Mouse (Mus musculus) cerebellum, postnatal 36 days (tissue): ENCODE data around the gene Mlec.
A peak's percentile ranks its signal among the peaks of the same experiment; 100 is the strongest.
"Not testable (repeated sequence)": the region's sequence is repeated elsewhere in the genome, so short reads cannot be mapped to it uniquely, and the experiment has no call there.

Experiments used
- DNase-seq, 2 experiments: peaks; one replicate each; pipeline ENCODE4 v3.0.0; 2021 to 2022; ENCODE audit warnings: mixed read lengths in 2 of 2

The Mlec gene

DNA sequence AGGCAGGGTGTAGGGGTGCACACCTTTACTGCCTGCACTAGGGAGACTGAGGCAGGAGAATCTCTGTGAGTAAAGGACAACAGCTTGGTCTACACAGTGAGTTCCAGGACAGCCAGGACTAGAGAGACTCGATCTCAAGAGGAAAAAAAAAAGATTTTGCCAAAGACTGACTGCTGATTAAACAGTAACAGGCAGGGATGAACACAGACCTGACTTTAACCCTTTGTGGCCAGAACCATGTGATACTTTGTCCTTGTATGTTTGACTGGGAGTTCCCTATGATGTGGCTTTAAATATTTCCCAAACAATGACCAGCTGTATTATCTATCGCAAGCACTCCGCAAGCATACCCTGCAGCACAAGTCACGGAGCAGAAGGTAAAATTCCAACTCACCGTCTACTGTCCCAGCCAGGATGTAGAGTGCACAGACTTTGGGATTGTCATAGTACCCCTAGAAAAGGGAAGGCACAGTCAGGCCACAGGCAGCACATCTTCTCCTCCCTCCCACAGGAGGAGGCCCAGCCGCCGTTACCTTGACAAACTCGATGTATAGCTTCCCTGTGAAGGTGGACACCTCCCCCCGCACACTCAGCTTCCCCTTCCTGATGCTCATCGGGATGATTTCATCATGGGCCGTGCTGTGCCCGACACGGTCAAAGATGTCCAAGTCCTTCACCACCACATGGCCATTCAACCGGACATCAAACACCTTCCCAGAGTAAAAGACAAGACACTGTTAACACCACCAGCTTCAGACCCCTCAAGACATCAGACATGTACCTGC lies 8.1 kb downstream of the Mlec start:
- DNase-seq, result no peak

DNA sequence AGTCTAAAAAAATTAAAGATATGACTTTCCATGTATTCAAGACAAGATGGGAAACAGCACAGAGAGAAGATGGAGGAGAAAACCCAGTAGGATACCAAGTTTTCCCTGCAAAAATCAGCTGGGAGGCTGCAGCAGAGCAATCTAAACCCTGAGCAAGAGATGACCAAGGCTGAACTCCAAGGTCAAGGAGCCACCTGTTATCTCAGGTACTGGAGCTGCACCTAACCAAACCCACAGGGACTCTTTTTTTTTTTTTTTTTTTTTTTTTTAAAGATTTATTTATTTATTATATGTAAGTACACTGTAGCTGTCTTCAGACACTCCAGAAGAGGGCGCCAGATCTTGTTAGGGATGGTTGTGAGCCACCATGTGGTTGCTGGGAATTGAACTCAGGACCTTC lies 9.1 kb downstream of the Mlec start:
- not testable (repeated sequence) for DNase-seq

DNA sequence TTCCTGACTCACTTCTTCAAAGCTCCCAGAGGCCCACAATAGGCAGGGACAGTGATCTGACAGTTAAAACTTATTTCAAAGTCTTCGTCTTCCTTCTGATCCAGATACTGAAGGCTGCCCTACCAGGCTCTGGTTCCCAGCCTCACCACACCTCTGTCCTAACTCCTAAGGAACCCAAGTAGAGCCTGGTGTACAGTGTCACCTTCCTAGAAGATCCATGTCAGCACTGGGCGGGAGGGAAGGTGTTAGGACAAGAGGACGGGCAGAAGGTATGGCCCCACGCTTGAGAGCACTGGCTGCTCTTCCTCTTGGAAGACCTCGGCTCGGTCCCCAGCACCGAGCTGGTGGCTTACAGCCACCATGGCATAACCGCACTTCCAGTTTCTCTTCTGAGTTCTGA lies 9.6 kb downstream of the Mlec start:
- no peak for DNase-seq

DNA sequence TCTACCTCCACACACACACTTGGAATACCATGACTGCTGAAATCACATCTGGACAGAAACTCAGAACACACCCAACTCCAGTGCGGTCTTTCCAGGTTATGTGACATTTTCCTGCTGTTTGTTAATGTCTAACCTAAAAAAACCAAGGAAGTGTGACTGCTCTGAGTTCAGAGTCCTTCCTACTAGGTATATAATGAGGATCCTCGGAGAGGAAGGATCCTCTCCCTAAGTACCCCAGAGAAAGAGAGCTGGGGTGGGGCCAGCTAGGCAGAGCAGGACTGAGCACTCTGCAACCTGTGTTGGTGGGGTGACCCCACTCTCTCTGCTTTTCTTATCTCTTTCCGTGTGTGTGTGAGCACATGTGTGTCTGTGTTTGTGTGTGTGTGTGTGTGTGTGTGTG lies 10.6 kb downstream of the Mlec start:
- no peak for DNase-seq

DNA sequence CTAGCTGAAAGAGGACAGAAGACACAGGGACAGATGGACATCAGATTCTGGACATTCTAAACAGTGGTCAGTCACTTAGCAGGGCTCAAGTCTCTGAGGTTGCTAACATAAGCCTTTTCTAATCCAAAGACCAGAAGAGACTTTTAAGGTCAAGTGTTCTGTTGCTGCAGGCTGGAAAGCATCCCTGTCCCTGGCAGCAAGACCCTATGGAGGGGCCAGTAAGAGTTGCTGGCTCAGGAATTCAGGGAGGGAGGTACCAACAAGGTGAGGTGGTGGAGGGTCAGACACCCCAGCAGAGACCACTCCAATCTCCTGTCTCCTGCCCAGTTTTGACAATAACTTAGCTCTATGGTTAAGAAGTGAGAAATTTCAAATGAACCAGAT lies 11.2 kb downstream of the Mlec start:
- DNase-seq, result no peak

DNA sequence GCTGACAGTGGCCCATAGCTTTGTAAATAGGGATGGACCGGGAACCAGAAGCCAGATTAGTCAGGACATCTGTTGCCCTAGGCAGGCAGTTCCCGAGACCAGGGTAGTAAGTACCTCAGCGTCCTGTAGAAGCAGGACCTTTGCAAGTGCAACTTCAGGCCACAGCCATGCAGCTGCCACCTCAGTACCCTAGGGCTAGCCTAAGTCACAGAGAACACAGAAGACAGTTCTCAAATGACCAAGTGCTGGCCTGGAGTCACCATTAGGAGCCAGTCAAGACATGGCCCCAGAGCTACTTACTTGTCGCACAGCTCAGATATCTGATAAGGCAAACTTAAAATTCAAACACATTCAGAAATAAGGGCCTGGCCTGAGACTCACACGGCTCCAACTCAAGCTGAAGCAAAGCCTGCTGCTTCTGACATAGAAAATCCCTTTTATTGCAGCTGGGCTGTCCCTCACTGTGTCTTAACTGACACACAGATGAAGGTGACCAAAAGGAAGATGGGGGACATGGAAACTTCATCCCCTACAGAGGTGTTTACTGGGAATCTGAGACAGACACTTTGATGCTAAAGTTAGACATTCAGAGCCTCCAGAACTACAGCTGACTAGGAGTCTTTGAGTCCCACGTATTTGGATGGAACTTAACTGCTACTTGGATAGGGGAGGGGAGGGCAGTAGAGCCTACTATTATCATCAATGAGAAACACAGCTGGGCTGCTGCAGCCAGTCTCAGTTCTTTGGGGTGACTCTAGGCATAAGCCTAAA lies 11.8 kb downstream of the Mlec start:
- no peak for DNase-seq

DNA sequence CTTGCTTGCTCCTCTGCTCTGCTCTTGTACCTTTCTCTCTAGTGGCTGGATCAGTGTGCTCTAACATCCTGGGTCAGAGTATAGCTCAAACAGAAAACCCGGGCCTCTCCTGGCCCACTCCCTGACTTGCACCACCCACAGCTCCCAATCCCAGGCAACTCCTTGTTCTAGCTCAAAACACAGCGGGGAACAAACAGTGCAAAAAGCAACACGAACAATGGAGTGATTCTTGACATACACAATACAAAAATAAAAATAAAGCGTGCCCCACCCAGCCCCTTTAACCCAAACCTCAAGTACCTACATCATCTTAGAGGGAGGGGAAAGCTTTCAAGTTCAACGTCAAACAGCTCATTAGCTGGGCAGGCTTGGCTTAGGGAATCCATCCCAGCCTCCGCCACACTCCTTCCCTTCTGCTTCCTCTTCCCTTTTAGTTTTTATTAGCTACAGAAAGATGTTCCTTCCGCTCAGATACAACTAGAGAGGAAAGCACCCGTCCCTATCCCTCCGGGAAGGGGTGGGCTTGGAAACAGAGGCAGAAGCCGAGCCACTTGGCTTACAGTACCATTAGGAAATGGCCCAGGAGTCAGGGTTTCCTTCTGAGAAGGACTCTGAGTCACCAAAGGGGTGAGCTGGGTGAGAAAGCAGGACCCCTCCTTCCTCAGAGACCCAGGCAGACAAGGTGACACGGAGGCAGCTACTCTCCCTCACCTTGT lies 12.6 kb downstream of the Mlec start:
- no peak for DNase-seq

DNA sequence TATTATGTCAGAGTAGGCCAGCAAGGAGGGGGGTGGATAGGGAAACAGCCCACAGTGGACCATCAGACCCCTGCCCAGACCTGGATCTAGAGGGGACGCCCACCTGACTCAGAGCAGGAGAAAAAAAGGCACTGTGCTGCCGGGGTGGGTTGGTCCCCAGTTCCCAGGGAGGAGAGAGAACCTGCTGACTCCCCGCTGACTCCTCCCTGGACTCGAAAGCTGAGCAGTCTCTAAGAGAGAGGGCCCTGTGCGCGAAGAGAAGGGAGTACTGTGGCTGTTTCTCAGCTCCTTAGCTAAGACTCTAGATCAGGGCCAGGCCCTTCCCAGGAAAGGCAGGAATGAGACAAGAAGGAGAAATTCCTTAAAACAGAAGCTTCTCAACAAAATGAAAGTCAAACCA lies 13.5 kb downstream of the Mlec start:
- DNase-seq, result no peak

DNA sequence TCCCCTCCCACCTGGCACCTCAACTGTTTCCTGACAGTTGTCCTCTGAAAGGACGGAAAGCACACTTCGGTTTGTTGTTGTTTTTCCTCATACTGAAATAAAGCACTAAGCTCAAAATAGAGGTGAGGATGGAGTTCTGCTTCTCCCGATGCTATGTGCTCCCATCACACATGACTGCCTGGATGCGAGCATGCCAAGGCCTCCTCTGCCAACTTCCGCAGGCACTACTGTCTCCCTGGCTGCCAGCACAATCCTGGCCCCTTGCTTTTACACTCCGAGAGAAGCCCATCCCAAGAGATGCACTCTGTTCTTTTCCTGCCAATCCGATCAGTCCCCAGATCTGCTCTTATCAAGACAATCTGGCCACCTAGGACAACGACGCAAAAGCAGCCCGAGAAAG lies 14.4 kb downstream of the Mlec start:
- DNase-seq, result peak; percentile 43 to 45

DNA sequence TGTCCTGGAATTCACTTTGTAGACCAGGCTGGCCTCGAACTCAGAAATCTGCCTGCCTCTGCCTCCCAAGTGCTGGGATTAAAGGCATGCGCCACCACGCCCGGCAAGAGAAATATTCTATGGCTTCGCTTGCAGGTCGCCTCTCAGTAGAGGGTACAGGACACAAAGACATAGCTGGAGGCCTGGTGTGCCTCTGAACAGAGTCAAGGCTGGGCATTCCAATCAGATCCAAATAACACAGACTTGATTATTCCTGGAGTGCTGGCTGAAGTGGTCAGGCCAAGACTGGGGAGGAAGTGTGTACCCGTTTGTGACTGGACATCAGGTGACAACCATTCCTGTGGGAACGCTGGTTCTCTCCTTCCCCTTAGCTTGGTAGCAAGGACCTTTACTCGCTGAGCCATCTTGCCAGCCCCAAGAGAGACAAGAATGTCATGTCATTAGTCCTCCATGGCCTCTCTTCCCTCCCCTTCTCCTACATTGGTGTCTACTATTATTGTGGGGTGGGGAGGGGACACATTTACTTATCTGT lies 15.7 kb downstream of the Mlec start:
- DNase-seq, result no peak

DNA sequence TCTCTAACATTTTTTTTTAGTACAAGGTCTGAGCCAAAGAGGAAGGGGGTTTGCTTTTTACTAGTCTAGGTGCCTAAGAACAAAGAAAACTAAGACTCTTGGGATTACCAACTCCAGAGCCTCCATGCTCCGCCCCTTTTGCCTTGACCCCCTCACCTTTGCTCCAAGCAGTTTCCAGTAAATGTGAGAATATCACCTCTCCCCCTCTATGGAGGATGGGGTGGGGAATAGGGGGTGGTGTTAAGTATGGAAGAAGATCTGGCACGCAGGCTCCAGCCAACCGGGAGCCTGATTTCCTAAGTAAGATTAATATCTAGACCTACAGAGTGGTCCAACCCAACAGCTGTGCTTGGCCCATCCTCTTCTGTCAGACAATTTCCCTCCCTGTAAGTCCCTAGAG lies 17.3 kb downstream of the Mlec start:
- DNase-seq, result no peak

DNA sequence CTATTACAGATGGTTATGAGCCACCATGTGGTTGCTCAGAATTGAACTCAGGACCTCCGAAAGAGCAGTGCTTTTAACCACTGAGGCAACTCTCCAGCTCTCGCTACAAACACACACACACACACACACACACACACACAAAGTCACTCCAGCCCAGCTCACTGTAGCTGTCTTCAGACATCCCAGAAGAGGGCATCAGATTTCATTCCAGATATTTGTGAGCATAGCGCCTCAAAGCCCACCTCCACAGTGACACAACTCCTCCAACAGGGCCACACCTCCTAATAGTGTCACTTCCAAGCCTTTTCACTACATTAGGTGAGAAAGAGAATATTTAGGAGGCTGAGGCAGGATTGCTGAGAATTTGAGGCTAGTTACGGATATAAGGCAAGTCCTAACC lies 18.9 kb downstream of the Mlec start:
- no peak for DNase-seq

DNA sequence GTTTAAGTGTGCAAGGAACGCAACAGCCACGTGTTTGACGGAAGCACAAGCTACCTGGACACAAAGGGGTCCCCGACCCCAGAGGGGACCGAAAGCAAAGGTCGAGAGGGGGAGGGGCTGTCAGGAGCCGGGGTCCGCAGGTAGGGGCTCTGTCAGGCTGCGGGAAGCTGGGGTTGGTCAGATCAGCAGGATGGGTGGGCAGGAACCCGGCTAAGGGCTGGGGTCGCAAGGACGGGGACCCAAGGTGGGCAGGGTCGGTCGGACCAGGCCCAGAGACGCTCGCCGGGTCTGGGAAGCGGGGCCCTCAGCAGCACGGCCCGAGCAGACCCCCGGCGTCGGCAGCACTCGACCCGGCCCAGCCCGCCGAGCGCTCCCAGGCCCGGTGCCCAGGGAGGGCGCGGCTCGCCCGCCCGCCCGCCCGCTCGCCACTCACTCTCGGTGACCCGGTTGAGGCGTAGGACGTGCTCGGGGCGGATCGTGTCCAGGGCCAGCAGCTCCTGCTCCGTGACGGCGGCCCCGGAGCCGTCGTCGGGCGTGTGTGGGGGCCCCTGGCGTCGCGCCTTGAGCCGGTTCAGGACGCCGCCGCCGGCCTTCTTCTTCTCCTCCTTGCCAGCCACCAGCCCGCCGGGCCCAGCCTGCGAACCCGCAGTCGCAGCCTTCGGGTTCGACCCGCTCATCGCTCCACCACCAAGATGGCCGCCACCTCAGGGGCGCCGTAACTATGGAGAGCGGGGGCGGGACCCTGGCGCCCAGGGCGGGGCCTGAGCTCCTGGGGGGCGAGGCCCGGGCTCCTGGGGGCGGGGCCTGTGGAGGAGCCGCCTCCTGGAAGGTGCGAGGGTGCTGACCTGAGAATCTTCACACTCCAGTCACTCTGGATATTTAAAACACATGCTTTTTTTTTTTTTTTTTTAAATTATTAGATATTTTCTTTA lies 23.5 kb downstream of the Mlec start, which contains the start of gene Unc119b:
TSS of gene Unc119b (minus strand) at position 742 of the 932 bp plus-strand sequence.
- DNase-seq, result peak; percentile 84 to 90

DNA sequence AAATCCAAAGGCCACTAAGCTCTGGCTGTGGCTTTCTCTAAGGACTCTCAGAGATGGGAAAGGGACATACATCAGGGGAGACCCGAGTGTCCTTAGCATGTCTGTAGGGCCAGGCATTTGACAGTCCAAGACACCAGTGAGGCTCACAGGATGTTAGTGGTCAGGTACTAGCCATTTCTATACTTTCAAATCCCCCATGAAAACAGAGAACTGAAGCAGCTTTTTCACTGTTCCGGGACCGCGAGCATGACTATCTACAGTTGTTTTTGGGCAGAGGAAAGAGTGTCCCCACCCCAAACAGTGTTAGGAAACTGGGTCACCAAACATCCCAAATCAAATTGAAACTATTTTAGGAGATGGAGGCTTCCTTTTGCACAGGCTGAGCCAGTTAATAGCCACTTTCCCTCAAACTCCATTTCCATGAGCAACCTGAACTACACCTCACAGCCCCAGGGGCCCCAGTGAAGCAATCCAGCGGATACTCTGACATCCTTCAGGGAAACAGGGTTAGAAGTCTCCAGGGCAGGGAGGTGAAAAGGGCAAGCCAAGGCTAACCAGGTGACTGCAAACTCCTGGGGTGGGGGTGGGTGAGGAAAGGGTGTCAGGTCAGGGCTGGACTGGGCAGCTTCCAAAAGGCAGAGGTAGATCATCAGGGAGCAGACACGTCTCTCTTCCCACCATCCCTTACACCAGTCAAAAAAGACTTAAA lies 24.5 kb downstream of the Mlec start:
- DNase-seq, result no peak

DNA sequence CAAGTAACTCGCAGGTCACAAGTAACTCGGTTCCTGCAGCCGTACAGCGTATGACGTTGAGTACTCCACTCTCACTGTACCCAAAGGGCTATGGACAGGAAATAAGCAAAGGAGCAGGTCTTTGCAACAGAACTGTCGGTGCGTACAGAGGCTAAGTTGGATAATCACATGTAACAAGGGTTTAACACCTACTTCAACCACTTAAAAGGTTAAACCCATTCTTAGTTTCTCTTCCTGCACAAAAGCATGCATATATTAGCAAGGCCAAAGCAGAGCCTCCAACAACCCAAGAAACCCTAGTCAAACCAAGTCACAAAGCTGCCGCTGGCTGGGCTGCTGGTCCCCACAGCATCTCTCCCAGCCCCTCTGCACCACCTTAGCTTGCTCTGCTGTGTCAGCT lies 25.5 kb downstream of the Mlec start:
- no peak for DNase-seq

DNA sequence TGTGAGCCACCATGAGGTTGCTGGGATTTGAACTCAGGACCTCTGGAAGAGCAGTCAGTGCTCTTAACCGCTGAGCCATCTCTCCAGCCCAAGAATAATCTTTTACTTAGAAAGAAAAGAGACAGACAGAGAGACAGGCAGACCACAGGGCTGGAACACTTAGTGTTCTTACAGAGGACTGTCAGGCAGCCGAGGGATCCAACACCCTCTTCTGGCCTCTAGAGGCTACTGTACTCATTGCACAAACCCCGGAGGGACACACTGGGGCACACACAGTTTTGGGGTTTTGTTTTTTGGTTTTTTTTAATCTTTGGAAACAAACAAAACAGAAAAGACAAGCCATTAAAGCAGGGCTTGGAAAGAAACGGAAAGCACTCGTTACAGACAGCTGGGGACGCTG lies 28.7 kb downstream of the Mlec start:
- DNase-seq, result no peak

DNA sequence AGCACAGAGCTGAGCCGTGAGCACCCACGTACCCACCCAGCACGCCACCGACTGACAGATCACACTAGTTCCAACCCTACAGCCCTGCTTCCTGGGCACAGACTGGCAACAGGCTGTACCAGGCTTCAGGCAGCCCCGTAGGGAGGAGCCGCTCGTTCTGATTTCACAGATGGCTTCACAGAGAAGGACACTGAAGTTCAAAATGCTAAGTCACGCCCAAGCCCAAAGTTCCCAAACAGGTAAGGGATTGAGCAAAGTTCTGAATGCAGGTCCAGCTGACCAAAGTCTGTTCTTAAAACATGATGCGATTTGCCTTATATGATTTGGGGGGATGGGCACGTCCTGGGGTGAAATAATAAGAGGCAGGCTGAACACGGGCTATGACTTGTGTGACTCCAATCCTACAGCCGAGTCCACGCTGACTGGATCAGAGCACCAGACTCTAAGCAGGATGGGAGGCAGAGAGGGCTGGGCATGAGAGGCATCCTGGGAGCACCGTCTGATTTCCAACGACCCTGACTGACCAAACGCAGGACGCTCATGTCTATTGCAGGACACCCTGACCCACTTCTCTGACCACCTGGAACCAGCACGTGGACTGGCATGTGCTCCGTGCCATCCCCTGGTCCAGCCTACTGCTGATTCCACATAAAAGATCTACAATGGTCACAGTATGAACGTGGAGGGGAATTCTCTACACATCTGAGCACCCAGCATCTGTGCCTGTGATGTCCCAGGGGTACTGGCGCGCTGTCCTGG lies 30.4 kb downstream of the Mlec start:
- DNase-seq, result peak; percentile 34 to 43

DNA sequence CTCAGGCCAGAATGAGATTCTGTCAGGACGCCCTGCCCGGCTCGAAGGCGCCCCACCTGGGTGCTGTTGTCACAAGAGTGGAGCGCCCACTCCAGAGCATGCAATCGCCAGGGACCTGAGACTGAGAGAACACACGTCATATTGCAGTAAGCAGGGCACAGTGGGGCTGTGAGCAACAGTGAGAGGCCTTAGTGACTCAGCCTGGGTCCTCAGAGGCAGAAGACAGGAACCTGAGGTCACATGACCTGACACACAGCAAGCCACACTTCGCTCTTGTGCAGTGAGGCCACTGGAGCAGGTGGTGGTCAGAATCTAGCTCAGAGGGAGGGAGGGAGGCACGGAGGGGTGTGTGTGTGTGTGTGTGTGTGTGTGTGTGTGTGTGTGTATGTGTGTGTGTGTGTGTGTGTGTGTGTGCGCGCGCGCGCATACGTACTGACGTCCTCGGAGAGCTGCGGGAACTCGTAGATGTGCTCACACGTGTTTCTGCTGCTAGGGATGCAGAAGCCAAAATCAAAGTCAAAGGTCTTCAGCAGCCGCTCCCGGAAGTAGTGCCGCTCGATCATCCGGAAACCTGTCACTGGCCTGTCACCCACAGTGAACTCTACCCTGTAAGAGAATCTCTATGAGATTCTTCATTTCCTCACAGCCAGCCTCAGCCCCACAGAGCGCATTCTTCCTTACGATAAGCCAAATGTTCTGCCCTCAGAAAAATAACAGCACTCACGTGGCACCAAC lies 31.2 kb downstream of the Mlec start:
- no peak for DNase-seq

DNA sequence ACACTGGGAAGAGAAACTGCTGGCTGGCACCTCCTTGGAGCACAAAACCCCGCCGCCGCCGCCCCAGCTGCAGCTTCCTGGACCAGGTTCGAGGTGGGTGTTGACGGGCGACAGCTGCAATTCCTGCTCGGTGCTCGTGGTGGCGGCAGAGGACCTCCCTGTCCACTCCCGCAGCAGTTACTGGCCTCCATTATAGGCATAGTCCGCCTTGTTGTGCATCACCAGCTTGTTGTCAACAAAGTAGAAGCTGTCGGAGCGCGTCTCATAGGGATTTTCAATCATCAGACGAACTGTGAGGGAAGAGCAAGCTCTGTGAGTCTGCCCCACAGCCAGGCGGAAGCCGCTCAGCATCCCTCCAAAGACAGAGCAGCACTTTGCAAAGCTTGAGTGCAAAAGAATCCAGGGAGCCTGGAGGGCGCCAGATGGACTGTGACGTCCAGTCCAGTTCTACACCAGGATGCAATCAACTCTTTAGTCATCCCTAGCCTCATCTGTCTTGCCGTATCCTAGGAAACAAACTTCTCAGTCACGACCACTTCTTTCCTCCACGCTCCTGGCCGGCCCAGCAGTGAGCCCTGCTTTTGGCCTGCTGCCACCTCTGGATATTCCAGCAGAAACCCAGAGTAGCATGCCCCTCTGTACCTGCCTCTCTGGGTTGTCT lies 32.6 kb downstream of the Mlec start:
- DNase-seq, result peak; percentile 88 to 92

DNA sequence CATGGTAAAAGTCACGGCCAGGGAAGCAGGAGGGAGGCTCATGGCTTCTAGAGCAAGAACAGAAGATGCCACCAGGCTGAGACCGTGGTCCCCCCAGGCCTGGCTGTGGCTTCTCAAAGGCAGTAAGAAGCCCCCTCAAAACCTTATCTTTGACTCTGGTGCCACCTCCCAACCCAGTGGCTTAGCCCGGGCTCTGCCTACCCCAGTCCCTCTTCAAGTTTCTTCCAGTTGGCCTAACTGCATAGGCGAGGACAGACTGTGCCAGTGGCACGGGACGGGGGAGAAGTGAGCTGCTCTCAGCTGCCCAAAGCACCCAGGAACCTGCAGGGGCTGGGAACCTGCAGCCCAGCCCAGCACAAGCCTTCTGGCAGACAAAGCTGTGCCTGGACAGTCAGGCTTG lies 33.3 kb downstream of the Mlec start:
- DNase-seq, result no peak
